Mouse (Mus musculus) cortical plate, adult 2 months (tissue): ENCODE data around the gene F8. TPM values are rescaled to one million over a fixed set of nuclear protein-coding genes. Genes with fewer than 3 reads are reported as not detected.
"Not testable (repeated sequence)": the region's sequence is repeated elsewhere in the genome, so short reads cannot be mapped to it uniquely, and the experiment has no call there.

Experiments
- H3K27ac ChIP-seq: fragments of 200-500 bp; 2 replicates; pipeline ENCODE4 v1.5.1; 2012; ENCODE audit warnings: low read length, control low read depth, inconsistent platforms; ENCODE audit not compliant: insufficient read depth
- H3K4me1 ChIP-seq: fragments of 200-500 bp; 2 replicates; pipeline ENCODE4 v1.6.1; 2011; ENCODE audit warnings: low read length; ENCODE audit not compliant: control insufficient read depth, insufficient read depth
- H3K4me3 ChIP-seq: fragments of 200-500 bp; 2 replicates; pipeline ENCODE4 v1.5.1; 2011; ENCODE audit warnings: mild to moderate bottlenecking, low read length, control low read depth; ENCODE audit not compliant: insufficient read depth
- CTCF ChIP-seq: fragments of 200-500 bp; IDR thresholded peaks from 2 replicates; pipeline ENCODE4 v1.5.1; 2011; ENCODE audit warnings: mild to moderate bottlenecking, control low read depth, low read length; ENCODE audit not compliant: insufficient read depth; ENCODE audit errors: extremely low read depth
- POLR2A ChIP-seq: fragments of 200-500 bp; IDR thresholded peaks from 2 replicates; pipeline ENCODE4 v1.6.1; 2011; ENCODE audit warnings: mild to moderate bottlenecking, low read length, control low read depth; ENCODE audit not compliant: insufficient read depth; ENCODE audit errors: extremely low read depth
- polyA plus RNA-seq: library from polyadenylated mRNA; depleted of rRNA; stranded (reverse); fragments of >200 nt; gene quantifications from 2 replicates; pipeline ENCODE4 v1.2.3, GENCODE M21; 2012; rRNA removed

The F8 gene
- polyA plus RNA-seq, 1 experiment = 0.79 TPM

GRCm38 (mm10) chrX:75148414-75148813 is 234.0 kb downstream of the F8 start:
- no peak overlapping the region for H3K27ac ChIP-seq
- no peak for TF ChIP-seq CTCF
- no peak for TF ChIP-seq POLR2A
- no peaks in the 10 kb centered on the region for H3K4me1 ChIP-seq
- H3K4me3 ChIP-seq = no peak overlapping the region

DNA sequence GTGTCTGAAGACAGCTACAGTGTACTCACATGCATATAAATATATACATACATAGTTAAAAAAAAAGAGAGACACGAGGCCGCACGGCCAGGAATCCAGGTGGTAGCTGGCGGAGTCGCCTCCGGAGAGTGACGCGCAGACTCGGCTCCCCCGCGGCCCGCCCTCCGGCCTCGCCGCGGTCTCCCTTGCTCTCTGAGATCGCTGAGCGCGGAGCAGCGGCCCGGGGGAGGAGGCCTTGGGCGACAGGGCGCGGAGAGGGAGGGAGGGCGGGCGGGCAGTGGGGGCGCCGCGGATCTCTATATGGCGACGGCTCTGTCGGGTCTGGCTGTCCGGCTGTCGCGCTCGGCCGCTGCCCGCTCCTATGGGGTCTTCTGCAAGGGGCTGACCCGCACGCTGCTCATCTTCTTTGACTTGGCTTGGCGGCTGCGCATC is 239.3 kb downstream of the F8 start:
- not testable (repeated sequence) for H3K27ac ChIP-seq, H3K4me3 ChIP-seq, H3K4me1 ChIP-seq

DNA sequence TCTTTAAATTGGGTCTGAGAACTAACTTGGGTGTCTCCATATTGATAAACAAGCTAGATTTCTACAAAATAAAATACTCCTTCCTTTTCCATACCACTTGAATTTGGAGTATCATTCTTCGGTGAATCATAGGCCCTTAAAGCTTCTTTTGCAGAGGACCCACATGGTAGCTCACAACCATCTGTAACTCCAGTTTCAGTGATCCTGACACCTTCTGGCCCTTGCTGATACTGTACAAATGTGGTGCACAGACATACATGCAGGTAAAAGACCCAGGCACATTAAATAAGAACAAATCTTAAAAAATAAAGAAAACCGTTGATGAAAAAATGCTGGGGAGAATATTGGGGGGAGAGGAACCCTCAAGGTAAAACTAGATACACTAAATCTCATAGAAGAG is 244.2 kb downstream of the F8 start:
- Histone ChIP-seq H3K27ac (no peak overlapping the region), H3K4me3 (no peak overlapping the region), H3K4me1 (no peaks in the 10 kb centered on the region)
- TF ChIP-seq CTCF (no peak), POLR2A (no peak)

DNA sequence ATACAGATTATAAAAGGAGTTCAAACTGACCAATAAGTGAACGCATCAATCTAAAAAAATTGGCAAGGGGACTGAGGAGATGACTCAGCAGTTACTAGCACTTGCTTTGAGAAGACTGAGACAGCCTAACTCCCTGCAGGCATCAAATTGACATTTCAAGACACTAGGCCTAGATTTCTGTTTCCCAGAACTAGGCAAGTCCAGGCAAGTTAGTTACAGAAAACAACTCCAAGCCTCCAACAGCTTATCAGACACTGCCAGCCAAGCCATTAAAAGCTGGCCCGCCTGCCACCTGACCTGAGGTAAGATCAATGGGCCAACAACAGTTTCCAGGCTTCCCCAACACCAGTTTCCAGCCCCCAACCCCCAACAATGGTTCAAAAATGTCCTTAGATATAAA is 244.7 kb downstream of the F8 start:
- no peak overlapping the region for H3K4me3 ChIP-seq
- H3K4me1 ChIP-seq = no peaks in the 10 kb centered on the region
- no peak for TF ChIP-seq POLR2A
- no peak for TF ChIP-seq CTCF
- H3K27ac ChIP-seq = no peak overlapping the region

DNA sequence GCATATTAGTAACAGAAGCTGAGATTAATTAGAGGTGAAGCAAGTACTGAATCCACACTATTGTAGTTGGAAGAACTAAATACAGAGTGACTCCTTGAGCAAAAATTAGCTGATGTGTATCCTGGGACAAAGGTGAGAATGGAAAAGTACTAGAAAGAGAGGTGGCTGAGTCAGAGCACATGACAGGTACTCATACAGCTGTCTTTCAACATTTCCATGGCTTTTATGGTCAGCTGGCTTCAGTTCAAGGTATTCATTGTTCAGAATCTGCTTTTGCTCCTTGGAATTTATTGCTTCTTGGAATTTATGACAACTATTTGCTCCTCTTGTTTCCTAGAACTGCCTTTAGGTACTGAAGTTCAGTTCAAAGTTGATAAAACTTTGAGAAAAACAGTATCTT is 245.5 kb downstream of the F8 start:
- Histone ChIP-seq H3K4me1 (no peaks in the 10 kb centered on the region), H3K27ac (no peak overlapping the region), H3K4me3 (no peak overlapping the region)
- TF ChIP-seq CTCF = no peak
- TF ChIP-seq POLR2A = no peak

- Histone ChIP-seq H3K4me1 (peaks cover 2% of the 10 kb centered on the region; the same call in 1 of the 2 replicates), H3K27ac (peak within 1 kb of the TSS; percentile 25; the same call in 1 of the 2 replicates), H3K4me3 (peak within 1 kb of the TSS; percentile 56)
- TF ChIP-seq POLR2A = peak; percentile 65; the same call in 1 of the 2 replicates
- no peak for TF ChIP-seq CTCF
Observed at GRCm38 (mm10) chrX:75130467-75131160, 251.8 kb downstream of the F8 start, which contains the start of gene Mpp1. Mpp1 (minus strand) TSS chrX:75131016.

DNA sequence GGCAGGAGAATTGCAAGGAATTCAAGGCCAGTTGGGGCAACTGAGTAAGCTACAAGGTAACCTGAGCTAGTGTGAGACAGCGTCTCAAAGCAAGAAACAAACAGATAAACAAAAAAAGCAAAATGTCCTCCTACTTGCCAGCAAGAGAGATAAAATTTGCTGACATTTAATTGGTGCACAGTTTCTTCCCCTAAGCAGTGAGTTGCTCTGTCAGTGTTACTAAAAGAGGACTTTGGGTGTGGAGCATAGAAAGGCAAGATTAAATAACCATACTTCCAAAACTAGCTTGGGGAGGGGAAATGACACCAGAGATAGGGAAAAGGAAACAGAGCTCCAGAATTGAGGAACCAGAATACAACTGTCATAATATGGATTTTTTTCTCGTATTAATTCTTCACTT is 252.9 kb downstream of the F8 start:
- peaks cover 2% of the 10 kb centered on the region; the same call in 1 of the 2 replicates for H3K4me1 ChIP-seq
- TF ChIP-seq POLR2A (no peak), CTCF (no peak)
- H3K4me3 ChIP-seq = peak overlapping the region; percentile 56; the same call in 1 of the 2 replicates
- no peak overlapping the region for H3K27ac ChIP-seq

- H3K4me1 ChIP-seq = peaks cover 2% of the 10 kb centered on the region; the same call in 1 of the 2 replicates
- TF ChIP-seq POLR2A = no peak
- no peak for TF ChIP-seq CTCF
- no peak overlapping the region for H3K27ac ChIP-seq
- no peak overlapping the region for H3K4me3 ChIP-seq
Observed at GRCm38 (mm10) chrX:75128333-75128980, 254.0 kb downstream of the F8 start.

- TF ChIP-seq POLR2A (no peak), CTCF (no peak)
- Histone ChIP-seq H3K4me3 (no peak overlapping the region), H3K27ac (no peak overlapping the region), H3K4me1 (peaks cover 2% of the 10 kb centered on the region; the same call in 1 of the 2 replicates)
Observed at GRCm38 (mm10) chrX:75126893-75127292, 255.5 kb downstream of the F8 start.

- TF ChIP-seq POLR2A (no peak), CTCF (no peak)
- no peak overlapping the region for H3K4me3 ChIP-seq
- peaks cover 2% of the 10 kb centered on the region; the same call in 1 of the 2 replicates for H3K4me1 ChIP-seq
- H3K27ac ChIP-seq = no peak overlapping the region
Observed at GRCm38 (mm10) chrX:75125606-75126005, 256.8 kb downstream of the F8 start.

Other genes starting within 250 kb of the F8 start
- gene Smim9, start 218.8 kb downstream of the F8 start, polyA plus RNA-seq = not detected in 2 replicates
- gene Fundc2, start 216 bp downstream of the F8 start, polyA plus RNA-seq = 25.8 and 27.5 TPM in 2 replicates
- gene Cmc4, start 34.0 kb upstream of the F8 start, polyA plus RNA-seq = 14.2 and 15.2 TPM in 2 replicates
- 6.3 TPM in 2 replicates for gene Mtcp1, start 34.0 kb upstream of the F8 start, polyA plus RNA-seq
- gene Brcc3, start 34.0 kb upstream of the F8 start, polyA plus RNA-seq = 20.7 and 22.0 TPM in 2 replicates
- gene Vbp1, start 131.7 kb upstream of the F8 start, polyA plus RNA-seq = 56.7 and 57.7 TPM in 2 replicates
- 20.1 and 21.5 TPM in 2 replicates for gene Rab39b, start 195.6 kb upstream of the F8 start, polyA plus RNA-seq